Mouse (Mus musculus) embryonic facial prominence, embryonic 15.5 days (tissue): Measurements from ENCODE around the gene Wnt11. TPM values are rescaled to one million over a fixed set of nuclear protein-coding genes. Genes with fewer than 3 reads are reported as not detected.

ENCODE experiments used
- ATAC-seq: fragments of 200-750 bp; cut with Nextera tagmentation; 2 replicates; pipeline ENCODE4 v1.8.0; 2017; ENCODE audit warnings: low read depth, moderate TSS enrichment; ENCODE audit not compliant: insufficient number of reproducible peaks, low FRiP score, low TSS enrichment
- H3K27ac ChIP-seq: fragments of 300-500 bp; sonication (generic); replicated peaks from 2 replicates; pipeline ENCODE4 v1.5.1; 2015; ENCODE audit warnings: mild to moderate bottlenecking, inconsistent platforms
- H3K27me3 ChIP-seq: fragments of 300-500 bp; sonication (generic); 2 replicates; pipeline ENCODE4 v1.6.1; 2015; ENCODE audit warnings: inconsistent platforms
- H3K36me3 ChIP-seq: fragments of 300-500 bp; sonication (generic); 2 replicates; pipeline ENCODE4 v1.6.1; 2015; ENCODE audit warnings: mild to moderate bottlenecking, inconsistent platforms
- H3K4me1 ChIP-seq: fragments of 300-500 bp; sonication (generic); 2 replicates; pipeline ENCODE4 v1.6.1; 2015; ENCODE audit warnings: inconsistent platforms
- H3K4me2 ChIP-seq: fragments of 300-500 bp; sonication (generic); replicated peaks from 2 replicates; pipeline ENCODE4 v1.6.1; 2015; ENCODE audit warnings: mild to moderate bottlenecking, inconsistent platforms
- H3K4me3 ChIP-seq: fragments of 300-500 bp; sonication (generic); replicated peaks from 2 replicates; pipeline ENCODE4 v1.5.1; 2015; ENCODE audit warnings: mild to moderate bottlenecking, inconsistent platforms
- H3K9ac ChIP-seq: fragments of 300-500 bp; sonication (generic); 2 replicates; pipeline ENCODE4 v1.6.1; 2015; ENCODE audit warnings: inconsistent platforms
- H3K9me3 ChIP-seq: fragments of 300-500 bp; sonication (generic); replicated peaks from 2 replicates; pipeline ENCODE4 v1.6.1; 2016; ENCODE audit warnings: inconsistent platforms
- WGBS: fragments of 180-500 bp; shearing (Covaris S2); methylation state at CpG from one replicate; pipeline ENCODE4 v1.1.7; 2015; 5-methylcytosine and 5-hydroxymethylcytosine counted together
- polyA plus RNA-seq: library from polyadenylated mRNA; unstranded; fragments of >200 nt; fragmentation: Nextera tagmentation; extraction: Ambion mirVana; gene quantifications from 2 replicates; pipeline ENCODE4 v1.2.1, GENCODE M21; 2015

Wnt11 gene
- polyA plus RNA-seq, 1 experiment from 2014 or later, result 23.3 TPM

DNA sequence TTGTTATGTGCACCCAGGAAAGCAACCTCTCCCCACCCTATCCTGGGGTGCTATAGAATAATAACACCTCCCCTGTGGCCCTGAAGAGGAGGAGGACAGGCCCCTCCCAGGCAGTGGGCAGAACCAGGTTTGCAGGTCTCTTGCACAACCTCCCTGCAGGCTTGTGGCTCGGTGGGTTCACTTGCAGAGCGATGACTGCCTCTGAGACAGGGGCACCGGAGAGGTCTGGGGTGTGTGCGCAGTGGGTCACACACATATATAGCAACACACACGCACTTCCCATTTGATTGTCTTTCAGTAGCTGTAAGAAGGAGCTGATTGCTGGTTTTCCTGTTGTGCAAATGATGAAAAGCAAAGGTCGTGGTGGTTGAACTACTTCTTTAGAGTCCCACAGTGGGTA is 3.6 kb upstream of the Wnt11 start:
- no peak overlapping the region for H3K4me3 ChIP-seq
- H3K4me1 ChIP-seq, result peaks cover 30% of the 10 kb centered on the region
- no peak overlapping the region for H3K9ac ChIP-seq
- no peaks in the 10 kb centered on the region for H3K9me3 ChIP-seq
- no peak overlapping the region for H3K4me2 ChIP-seq
- no peak overlapping the region for H3K27ac ChIP-seq
- H3K36me3 ChIP-seq, result no peaks in the 10 kb centered on the region
- ATAC-seq, result no peak
- H3K27me3 ChIP-seq, result peaks cover 53% of the 10 kb centered on the region
- WGBS, result 66% methylated on average over 6 of the region's 6 CpGs

DNA sequence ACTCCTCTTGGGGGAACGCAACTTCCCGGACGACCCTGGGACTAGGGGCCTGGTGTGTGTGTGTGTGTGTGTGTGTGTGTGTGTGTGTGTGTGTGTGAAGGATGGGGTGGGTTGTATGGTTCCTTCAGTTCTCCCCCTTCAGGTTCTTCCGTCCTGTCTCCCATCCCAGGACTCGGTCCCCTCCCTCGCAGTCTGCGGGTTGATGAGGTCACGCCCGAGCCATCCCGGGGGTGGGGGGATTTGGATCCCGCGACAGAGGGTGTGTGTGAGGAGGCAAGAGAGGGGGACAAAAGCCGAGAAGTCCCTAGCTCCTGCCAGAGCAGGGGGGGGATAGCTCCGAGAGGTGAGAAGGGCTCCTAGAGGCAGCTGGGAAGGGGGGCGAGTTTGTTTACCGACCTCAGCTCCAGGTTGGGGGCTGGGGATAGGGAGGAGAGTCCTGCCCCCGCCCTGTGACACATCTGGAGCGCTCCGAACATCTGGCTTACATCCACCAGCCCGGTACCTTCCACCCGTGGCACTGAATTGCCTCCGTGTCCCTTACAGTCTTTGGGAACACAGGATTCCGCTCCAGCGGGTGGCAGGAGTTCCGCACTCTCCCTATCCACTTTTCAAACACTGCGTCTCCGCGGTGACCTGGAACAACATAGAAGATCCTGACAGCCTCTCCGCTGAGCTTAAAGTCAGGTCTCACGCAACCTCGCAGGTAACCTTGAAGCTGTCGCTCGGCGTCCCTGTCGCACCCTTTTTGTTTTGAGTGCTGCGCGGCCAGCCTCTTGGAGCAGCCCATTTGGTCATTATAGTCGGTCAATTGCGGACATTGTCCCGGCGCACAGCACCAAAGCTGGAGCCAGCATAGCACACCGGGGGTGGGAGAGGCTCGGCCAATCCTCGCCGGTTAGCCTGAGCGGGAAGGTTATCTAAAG is 868 bp downstream of the Wnt11 start:
- H3K9ac ChIP-seq, result peak overlapping the region; percentile 72
- H3K36me3 ChIP-seq, result no peaks in the 10 kb centered on the region
- H3K4me1 ChIP-seq, result peaks cover 62% of the 10 kb centered on the region
- H3K4me3 ChIP-seq, result peak overlapping the region; percentile 61
- ATAC-seq, result no peak
- H3K4me2 ChIP-seq, result peak overlapping the region; percentile 97
- WGBS, result under 1% methylated on average over 44 of the region's 46 CpGs
- H3K9me3 ChIP-seq, result no peaks in the 10 kb centered on the region
- H3K27ac ChIP-seq, result peak overlapping the region; percentile 34; the same call in 1 of the 2 replicates
- H3K27me3 ChIP-seq, result peaks cover 75% of the 10 kb centered on the region

DNA sequence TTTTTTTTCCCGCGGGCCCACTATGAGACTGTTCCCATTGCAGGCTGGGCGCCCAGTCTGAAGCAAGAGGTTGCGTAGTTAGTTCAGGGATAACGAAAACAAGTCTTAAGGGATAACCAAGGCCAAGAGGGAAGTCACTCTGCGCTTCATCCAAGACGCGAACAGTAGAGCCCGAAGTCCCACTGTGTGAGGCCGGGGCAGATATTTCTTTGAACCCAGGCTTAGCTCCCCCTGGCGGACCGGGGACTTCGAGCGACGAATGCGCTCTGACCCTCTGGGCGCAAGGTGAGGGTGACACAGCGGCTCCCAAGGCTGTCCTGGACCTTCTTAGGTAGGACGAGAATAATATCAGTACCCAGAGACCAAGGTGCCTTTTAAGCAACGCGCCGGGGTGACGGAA is 1.7 kb downstream of the Wnt11 start:
- peak overlapping the region; percentile 97 for H3K4me2 ChIP-seq
- peaks cover 70% of the 10 kb centered on the region for H3K4me1 ChIP-seq
- no peak overlapping the region for H3K9ac ChIP-seq
- no peaks in the 10 kb centered on the region for H3K9me3 ChIP-seq
- H3K27me3 ChIP-seq, result peaks cover 71% of the 10 kb centered on the region
- peak overlapping the region; percentile 61 for H3K4me3 ChIP-seq
- no peak for ATAC-seq
- H3K27ac ChIP-seq, result no peak overlapping the region
- 2% methylated on average over 23 of the region's 23 CpGs for WGBS
- no peaks in the 10 kb centered on the region for H3K36me3 ChIP-seq

DNA sequence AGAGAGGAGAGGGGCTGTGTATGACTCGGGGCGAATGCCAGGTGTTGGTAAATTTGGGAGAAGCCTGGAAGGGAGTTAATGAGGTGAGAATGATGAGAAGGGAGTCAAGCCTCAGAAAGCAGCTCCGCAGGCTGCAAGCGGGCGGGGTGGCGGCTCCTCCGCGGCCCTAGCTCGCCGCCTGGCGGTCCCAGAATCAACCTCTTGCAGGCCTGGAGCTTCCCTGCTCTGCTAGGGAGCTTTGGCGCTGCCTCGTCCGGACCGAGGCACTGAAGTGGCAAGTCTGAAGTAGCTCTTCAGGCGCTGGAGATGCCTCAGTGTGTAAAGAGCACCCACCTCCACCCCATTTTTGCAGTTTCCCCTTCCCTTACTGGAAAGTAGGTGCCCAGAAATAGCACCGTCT is 3.0 kb downstream of the Wnt11 start:
- peak overlapping the region; percentile 97 for H3K4me2 ChIP-seq
- 0 out of 2 replicates have a peak overlapping the region, but pooled peaks have one; percentile 25 for H3K27ac ChIP-seq
- peaks cover 79% of the 10 kb centered on the region for H3K4me1 ChIP-seq
- no peaks in the 10 kb centered on the region for H3K36me3 ChIP-seq
- whole genome bisulfite sequencing, result 1% methylated on average over 17 of the region's 17 CpGs
- no peak; the same call in 1 of the 2 replicates for ATAC-seq
- no peak overlapping the region for H3K9ac ChIP-seq
- peak overlapping the region; percentile 61 for H3K4me3 ChIP-seq
- H3K27me3 ChIP-seq, result peaks cover 63% of the 10 kb centered on the region
- no peaks in the 10 kb centered on the region for H3K9me3 ChIP-seq

DNA sequence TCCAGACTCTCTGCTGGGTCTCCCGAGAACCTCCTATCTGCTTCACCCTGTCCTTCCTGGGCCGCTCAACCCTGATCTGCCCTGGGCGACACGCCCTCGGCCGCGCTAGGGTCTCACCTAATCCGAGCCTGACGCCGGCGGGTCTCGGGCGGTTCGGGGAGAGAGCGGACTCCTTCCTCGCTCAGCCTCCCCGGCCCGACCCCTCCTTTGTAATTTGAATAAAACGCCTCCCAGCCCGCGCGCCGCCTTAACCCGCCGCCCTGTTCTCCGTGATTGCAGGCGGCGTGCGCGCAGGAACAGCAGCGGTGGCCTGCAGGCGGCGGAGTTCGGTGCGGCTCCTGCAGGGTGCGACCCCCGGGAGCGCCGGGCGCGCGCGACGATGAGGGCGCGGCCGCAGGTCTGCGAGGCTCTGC is 3.8 kb downstream of the Wnt11 start:
- H3K36me3 ChIP-seq, result no peaks in the 10 kb centered on the region
- H3K4me2 ChIP-seq, result peak overlapping the region; percentile 97
- peaks cover 86% of the 10 kb centered on the region for H3K4me1 ChIP-seq
- H3K27ac ChIP-seq, result no peak overlapping the region
- H3K4me3 ChIP-seq, result peak overlapping the region; percentile 61
- H3K9me3 ChIP-seq, result no peaks in the 10 kb centered on the region
- ATAC-seq, result peak; percentile 52
- peaks cover 56% of the 10 kb centered on the region for H3K27me3 ChIP-seq
- under 1% methylated on average over 48 of the region's 48 CpGs for WGBS
- H3K9ac ChIP-seq, result peak overlapping the region; percentile 40

DNA sequence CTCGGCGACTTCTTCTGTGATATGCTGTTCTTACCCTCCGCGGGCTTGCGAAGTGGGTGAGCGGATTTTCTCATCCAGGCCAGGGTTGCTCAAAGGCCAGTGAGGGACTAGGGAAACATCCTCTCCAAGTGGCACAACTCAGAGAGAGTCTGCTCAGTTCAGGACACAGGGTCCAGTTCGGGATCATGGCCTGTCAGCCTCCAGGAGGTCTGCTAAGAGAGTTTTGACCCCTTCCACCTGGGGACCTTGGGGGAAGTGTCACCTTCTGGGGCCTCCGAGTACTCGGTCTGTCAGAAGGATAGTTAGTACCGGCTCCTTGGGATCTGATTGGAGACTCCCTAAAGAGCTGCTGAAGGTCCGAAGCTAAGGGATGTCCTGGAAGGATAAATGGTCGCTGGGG is 4.4 kb downstream of the Wnt11 start:
- H3K9me3 ChIP-seq, result no peaks in the 10 kb centered on the region
- peaks cover 88% of the 10 kb centered on the region for H3K4me1 ChIP-seq
- ATAC-seq, result no peak
- peak overlapping the region; percentile 61 for H3K4me3 ChIP-seq
- H3K4me2 ChIP-seq, result peak overlapping the region; percentile 97
- H3K36me3 ChIP-seq, result no peaks in the 10 kb centered on the region
- peak overlapping the region; percentile 40 for H3K9ac ChIP-seq
- 7% methylated on average over 12 of the region's 12 CpGs for WGBS
- H3K27me3 ChIP-seq, result peaks cover 51% of the 10 kb centered on the region
- H3K27ac ChIP-seq, result no peak overlapping the region

DNA sequence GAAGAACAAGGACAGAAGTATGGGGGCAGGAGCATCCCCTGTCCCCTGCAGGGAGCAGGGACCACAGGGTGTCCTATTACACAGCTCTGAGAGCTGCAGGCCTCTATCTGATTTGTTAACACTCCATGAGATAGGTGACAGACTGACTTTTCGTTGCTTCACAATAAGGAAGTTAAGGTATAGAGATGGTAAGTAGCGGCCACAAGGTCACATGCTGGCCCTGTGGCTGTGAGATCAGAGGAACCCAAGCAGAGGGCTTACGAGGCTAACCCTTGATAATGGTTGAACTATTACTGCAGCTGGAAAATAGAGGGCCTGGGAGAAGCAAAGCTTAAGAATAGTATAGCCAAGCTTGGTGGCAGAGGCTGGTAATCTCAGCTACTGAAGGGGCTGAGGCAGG is 5.9 kb downstream of the Wnt11 start:
- peak overlapping the region; percentile 97 for H3K4me2 ChIP-seq
- H3K27ac ChIP-seq, result no peak overlapping the region
- WGBS, result 63% methylated on average over 3 of the region's 3 CpGs
- no peak overlapping the region for H3K4me3 ChIP-seq
- no peaks in the 10 kb centered on the region for H3K36me3 ChIP-seq
- H3K4me1 ChIP-seq, result peaks cover 75% of the 10 kb centered on the region
- no peaks in the 10 kb centered on the region for H3K9me3 ChIP-seq
- ATAC-seq, result no peak
- H3K9ac ChIP-seq, result no peak overlapping the region
- peaks cover 39% of the 10 kb centered on the region for H3K27me3 ChIP-seq

DNA sequence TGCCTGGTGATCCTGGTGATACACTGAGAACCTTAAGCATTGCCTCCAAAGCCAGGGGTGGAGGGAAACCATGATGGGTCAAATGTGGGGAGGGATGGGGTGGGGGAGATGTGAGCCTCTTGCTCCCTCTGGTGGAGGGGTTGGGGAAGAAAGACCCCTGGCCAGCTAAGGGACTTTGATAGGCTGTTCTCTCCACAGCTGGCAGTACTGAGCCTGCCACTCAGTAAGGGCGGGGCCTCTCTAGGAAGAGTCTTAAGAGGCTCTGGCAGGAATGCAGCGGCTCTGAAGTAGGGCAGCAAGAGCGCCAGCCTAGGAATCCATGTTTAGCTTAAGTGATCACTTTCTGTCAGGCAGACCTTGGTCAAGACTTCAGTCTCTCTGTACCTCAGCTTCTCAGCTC is 6.9 kb downstream of the Wnt11 start:
- Histone ChIP-seq H3K4me3 (no peak overlapping the region), H3K4me2 (no peak overlapping the region), H3K36me3 (no peaks in the 10 kb centered on the region), H3K9ac (no peak overlapping the region), H3K9me3 (no peaks in the 10 kb centered on the region), H3K27ac (no peak overlapping the region), H3K4me1 (peaks cover 64% of the 10 kb centered on the region), H3K27me3 (peaks cover 29% of the 10 kb centered on the region)
- WGBS, result 36% methylated on average over 3 of the region's 3 CpGs
- no peak for ATAC-seq

DNA sequence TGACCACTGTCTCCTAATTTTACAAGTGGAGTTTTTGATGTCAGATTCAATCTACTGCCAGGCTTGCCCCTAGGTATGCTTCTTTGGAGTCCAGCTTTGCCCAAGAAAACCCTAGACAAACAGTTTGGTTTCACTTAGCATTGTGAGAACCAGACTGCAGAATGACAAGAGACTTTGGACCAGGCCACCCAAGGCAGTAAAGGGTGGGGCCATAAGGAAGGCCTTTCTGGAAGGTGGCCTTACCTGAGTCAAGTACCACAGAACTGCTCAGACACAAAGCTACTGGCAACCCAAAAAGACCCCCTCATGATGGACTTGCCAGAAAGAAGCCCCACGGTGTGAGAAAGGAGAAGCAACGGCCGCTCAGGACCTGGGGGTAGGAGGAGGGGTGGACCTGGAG is 8.1 kb downstream of the Wnt11 start:
- no peak for ATAC-seq
- no peaks in the 10 kb centered on the region for H3K9me3 ChIP-seq
- H3K4me1 ChIP-seq, result peaks cover 52% of the 10 kb centered on the region
- H3K27me3 ChIP-seq, result peaks cover 19% of the 10 kb centered on the region
- no peak overlapping the region for H3K9ac ChIP-seq
- no peak overlapping the region for H3K4me2 ChIP-seq
- no peak overlapping the region for H3K27ac ChIP-seq
- H3K4me3 ChIP-seq, result no peak overlapping the region
- 86% methylated on average over 3 of the region's 3 CpGs for WGBS
- H3K36me3 ChIP-seq, result no peaks in the 10 kb centered on the region

DNA sequence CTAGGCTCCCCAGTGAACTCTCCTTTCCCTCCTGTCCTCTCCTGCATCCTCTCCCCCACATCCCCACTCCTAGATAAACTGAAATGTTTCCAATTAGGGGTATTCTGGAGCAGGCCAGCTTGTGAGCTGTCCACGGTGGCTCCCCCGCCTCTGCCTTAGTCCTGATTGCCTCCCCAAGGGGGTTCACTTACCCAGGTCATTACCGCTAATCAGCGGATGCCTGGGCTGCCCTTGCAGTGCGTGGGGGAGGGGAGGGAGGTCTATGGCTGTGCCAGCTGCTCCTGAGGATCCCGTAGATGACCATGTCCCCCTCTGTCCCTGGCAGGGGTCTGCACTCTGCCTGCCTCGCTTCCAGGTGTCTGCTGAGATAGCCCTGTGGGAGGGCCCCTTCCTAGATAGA is 8.7 kb downstream of the Wnt11 start:
- peaks cover 46% of the 10 kb centered on the region for H3K4me1 ChIP-seq
- no peak overlapping the region for H3K4me3 ChIP-seq
- 30% methylated on average over 7 of the region's 7 CpGs for WGBS
- peaks cover 19% of the 10 kb centered on the region for H3K27me3 ChIP-seq
- no peaks in the 10 kb centered on the region for H3K36me3 ChIP-seq
- H3K9me3 ChIP-seq, result no peaks in the 10 kb centered on the region
- ATAC-seq, result no peak
- no peak overlapping the region for H3K27ac ChIP-seq
- H3K4me2 ChIP-seq, result no peak overlapping the region
- no peak overlapping the region for H3K9ac ChIP-seq

DNA sequence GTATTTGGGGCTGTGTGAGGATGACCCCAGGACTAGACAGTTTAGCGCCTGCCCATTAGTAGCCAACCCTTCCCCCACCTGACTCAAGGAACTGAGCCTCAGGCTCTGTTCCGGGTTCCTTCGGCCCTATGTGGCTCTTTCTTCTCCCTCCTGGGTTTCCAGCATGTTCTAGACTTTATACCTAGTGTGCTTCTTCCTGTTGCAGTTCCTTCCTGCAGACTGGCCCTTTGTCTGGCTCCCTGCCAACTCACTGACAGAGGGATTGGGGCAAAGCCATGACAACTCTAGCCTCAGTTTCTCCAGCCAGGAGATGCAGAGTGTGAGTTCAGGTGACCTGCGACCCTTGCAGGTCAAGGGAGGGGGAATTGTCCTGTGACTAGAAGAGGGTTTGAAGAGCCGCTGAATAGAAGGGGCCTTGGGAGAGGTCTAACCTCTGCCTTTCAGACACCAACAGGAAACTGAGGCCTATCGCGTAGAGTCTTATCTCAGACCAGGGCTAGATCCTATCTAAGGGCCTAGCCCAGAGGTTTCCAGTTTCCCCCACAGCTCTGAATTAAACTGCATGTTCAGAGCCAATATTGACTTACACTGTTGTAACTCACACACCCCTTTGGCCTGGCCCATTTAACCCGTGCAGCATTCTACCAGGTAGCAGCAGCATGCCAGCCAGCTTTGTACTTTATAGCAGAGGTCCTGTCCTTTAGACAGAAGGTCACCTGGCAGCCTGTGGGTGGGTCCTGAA is 14.2 kb downstream of the Wnt11 start:
- Histone ChIP-seq H3K9me3 (no peaks in the 10 kb centered on the region), H3K27ac (no peak overlapping the region), H3K36me3 (peaks cover 8% of the 10 kb centered on the region; the same call in 1 of the 2 replicates), H3K4me3 (no peak overlapping the region), H3K4me2 (no peak overlapping the region), H3K9ac (no peak overlapping the region), H3K27me3 (no peaks in the 10 kb centered on the region), H3K4me1 (peaks cover 21% of the 10 kb centered on the region)
- 84% methylated on average over 8 of the region's 8 CpGs for WGBS
- no peak for ATAC-seq
